Mouse (Mus musculus) stomach, postnatal 0 days (tissue): ENCODE measurements around the gene Arid3c.

ENCODE experiments used
- CTCF ChIP-seq: IDR thresholded peaks from 2 replicates; pipeline ENCODE4 v1.5.1; 2016; ENCODE audit warnings: antibody characterized with exemption, low read depth, mild to moderate bottlenecking, moderate library complexity
- EP300 ChIP-seq: optimal IDR thresholded peaks from 2 replicates; pipeline ENCODE3; 2016; ENCODE audit warnings: antibody characterized with exemption

DNA sequence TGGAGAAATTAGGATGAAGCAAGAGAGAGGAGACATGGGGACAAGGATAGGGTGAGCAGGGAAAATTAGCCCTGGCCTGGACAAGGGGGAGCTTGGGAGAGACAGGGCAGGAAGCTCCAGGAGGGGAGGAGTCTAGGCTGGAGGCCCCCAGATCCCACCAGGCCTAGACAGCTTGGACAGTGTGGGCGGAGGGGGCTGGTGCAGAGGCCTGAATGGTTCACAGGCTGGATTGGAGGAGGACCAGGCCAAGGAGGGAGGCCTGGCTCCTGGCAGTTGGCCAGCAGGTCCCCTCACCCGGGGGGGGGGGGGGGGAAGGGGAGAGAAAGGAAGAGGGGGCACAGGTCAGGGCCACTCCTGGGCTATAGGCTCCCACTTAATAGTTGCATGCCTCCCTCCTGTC lies 51.7 kb downstream of the Arid3c start:
- TF ChIP-seq CTCF (no peak), EP300 (no peak)
